Mouse (Mus musculus) erythroblast, embryonic 14.5 days (primary cell): ENCODE measurements around the gene Cdkn1b. TPM values are rescaled to one million over a fixed set of nuclear protein-coding genes. Genes with fewer than 3 reads are reported as not detected.
A peak's percentile ranks its signal among the peaks of the same experiment; 100 is the strongest.

Experiments used
- H3K27me3 ChIP-seq: 2 replicates; pipeline ENCODE4 v1.6.1; 2012; ENCODE audit warnings: inconsistent platforms; ENCODE audit not compliant: control insufficient read depth
- H3K36me3 ChIP-seq: 2 replicates; pipeline ENCODE4 v1.6.1; 2012; ENCODE audit warnings: mild to moderate bottlenecking, inconsistent platforms; ENCODE audit not compliant: control insufficient read depth
- H3K4me1 ChIP-seq: 2 replicates; pipeline ENCODE4 v1.6.1; 2012; ENCODE audit warnings: inconsistent platforms; ENCODE audit not compliant: control insufficient read depth
- H3K4me3 ChIP-seq: replicated peaks from 2 replicates; pipeline ENCODE3; 2012; ENCODE audit warnings: moderate library complexity, mild to moderate bottlenecking, inconsistent platforms
- H3K9me3 ChIP-seq: 2 replicates; pipeline ENCODE4 v1.6.1; 2012; ENCODE audit warnings: low read length, inconsistent platforms, mixed read lengths; ENCODE audit not compliant: control insufficient read depth
- GATA1 ChIP-seq: IDR thresholded peaks from 2 replicates; pipeline ENCODE4 v1.6.1; 2012; ENCODE audit warnings: low read length, inconsistent platforms, mixed read lengths
- TAL1 ChIP-seq: IDR thresholded peaks from 3 replicates; pipeline ENCODE4 v1.6.1; 2012; ENCODE audit warnings: low read length, inconsistent platforms, mixed read lengths
- polyA plus RNA-seq: library from polyadenylated mRNA; stranded (reverse); fragments of >175 nt; gene quantifications from 2 replicates; pipeline ENCODE4 v1.2.3, GENCODE M21; 2012

Cdkn1b gene
- 6.9 and 7.0 TPM in 2 replicates for polyA plus RNA-seq

- H3K4me1 ChIP-seq = peaks cover 67% of the 10 kb centered on the region
- H3K4me3 ChIP-seq = peak within 1 kb of the TSS; percentile 74
- no peaks in the 10 kb centered on the region for H3K9me3 ChIP-seq
- TF ChIP-seq TAL1 (no peak), GATA1 (no peak)
- H3K27me3 ChIP-seq = peaks cover 21% of the 10 kb centered on the region
- H3K36me3 ChIP-seq = peaks cover 38% of the 10 kb centered on the region
These were observed at the start of gene Cdkn1b for GRCm38 (mm10) chr6:134920190-134921013. Gene Cdkn1b, plus strand, starts transcription at chr6:134920401.

GRCm38 (mm10) chr6:134870887-134871286, 49.3 kb upstream of the Cdkn1b start:
- TF ChIP-seq GATA1 (no peak), TAL1 (no peak)
- Histone ChIP-seq H3K4me3 (no peak overlapping the region), H3K4me1 (peaks cover 11% of the 10 kb centered on the region), H3K9me3 (no peaks in the 10 kb centered on the region), H3K27me3 (no peaks in the 10 kb centered on the region), H3K36me3 (peaks cover 3% of the 10 kb centered on the region)

GRCm38 (mm10) chr6:134872236-134872635, 48.0 kb upstream of the Cdkn1b start:
- Histone ChIP-seq H3K36me3 (peaks cover 3% of the 10 kb centered on the region), H3K4me3 (no peak overlapping the region), H3K4me1 (peaks cover 8% of the 10 kb centered on the region), H3K9me3 (no peaks in the 10 kb centered on the region), H3K27me3 (no peaks in the 10 kb centered on the region)
- TF ChIP-seq TAL1 (no peak), GATA1 (no peak)

- no peak overlapping the region for H3K4me3 ChIP-seq
- TF ChIP-seq GATA1 (no peak), TAL1 (no peak)
These were observed 47.2 kb upstream of the Cdkn1b start for GRCm38 (mm10) chr6:134873018-134873417.

GRCm38 (mm10) chr6:134876795-134877194, 43.4 kb upstream of the Cdkn1b start:
- no peaks in the 10 kb centered on the region; the same call in 1 of the 2 replicates for H3K36me3 ChIP-seq
- H3K4me1 ChIP-seq = peaks cover 15% of the 10 kb centered on the region
- H3K9me3 ChIP-seq = no peaks in the 10 kb centered on the region
- TF ChIP-seq TAL1 (no peak), GATA1 (no peak)
- H3K4me3 ChIP-seq = no peak overlapping the region
- no peaks in the 10 kb centered on the region for H3K27me3 ChIP-seq

More at GRCm38 (mm10) chr6:134873018-134873417, 47.2 kb upstream of the Cdkn1b start:
- peaks cover 8% of the 10 kb centered on the region for H3K4me1 ChIP-seq
- H3K27me3 ChIP-seq = no peaks in the 10 kb centered on the region
- no peaks in the 10 kb centered on the region for H3K9me3 ChIP-seq
- peaks cover 3% of the 10 kb centered on the region for H3K36me3 ChIP-seq

- peaks cover 15% of the 10 kb centered on the region for H3K4me1 ChIP-seq
- no peaks in the 10 kb centered on the region; the same call in 1 of the 2 replicates for H3K9me3 ChIP-seq
- no peaks in the 10 kb centered on the region; the same call in 1 of the 2 replicates for H3K36me3 ChIP-seq
- no peak overlapping the region for H3K4me3 ChIP-seq
- H3K27me3 ChIP-seq = no peaks in the 10 kb centered on the region
- TF ChIP-seq GATA1 (no peak), TAL1 (no peak)
These were observed 42.9 kb upstream of the Cdkn1b start for GRCm38 (mm10) chr6:134877276-134877675.

- TF ChIP-seq GATA1 (no peak), TAL1 (no peak)
These were observed 42.3 kb upstream of the Cdkn1b start for GRCm38 (mm10) chr6:134877892-134878291.

GRCm38 (mm10) chr6:134879556-134879955, 40.6 kb upstream of the Cdkn1b start:
- Histone ChIP-seq H3K9me3 (no peaks in the 10 kb centered on the region; the same call in 1 of the 2 replicates), H3K36me3 (no peaks in the 10 kb centered on the region; the same call in 1 of the 2 replicates), H3K4me1 (peaks cover 15% of the 10 kb centered on the region), H3K27me3 (no peaks in the 10 kb centered on the region), H3K4me3 (no peak overlapping the region)
- TF ChIP-seq GATA1 (no peak), TAL1 (no peak)

More at GRCm38 (mm10) chr6:134877892-134878291, 42.3 kb upstream of the Cdkn1b start:
- Histone ChIP-seq H3K36me3 (no peaks in the 10 kb centered on the region; the same call in 1 of the 2 replicates), H3K27me3 (no peaks in the 10 kb centered on the region), H3K9me3 (no peaks in the 10 kb centered on the region; the same call in 1 of the 2 replicates), H3K4me1 (peaks cover 15% of the 10 kb centered on the region), H3K4me3 (no peak overlapping the region)

- H3K9me3 ChIP-seq = no peaks in the 10 kb centered on the region; the same call in 1 of the 2 replicates
- TF ChIP-seq GATA1 (no peak), TAL1 (no peak)
- H3K36me3 ChIP-seq = no peaks in the 10 kb centered on the region; the same call in 1 of the 2 replicates
- no peaks in the 10 kb centered on the region for H3K27me3 ChIP-seq
- no peak overlapping the region for H3K4me3 ChIP-seq
- peaks cover 15% of the 10 kb centered on the region for H3K4me1 ChIP-seq
These were observed 40.2 kb upstream of the Cdkn1b start for GRCm38 (mm10) chr6:134880046-134880445.
